Mouse (Mus musculus): ENCODE results near the gene S100a4. TPM values are rescaled to one million over a fixed set of nuclear protein-coding genes. Genes with fewer than 3 reads are reported as not detected.

Gene S100a4
- total RNA-seq, 2 experiments from 2014 or later, result 3.4 to 5.7 TPM

DNA sequence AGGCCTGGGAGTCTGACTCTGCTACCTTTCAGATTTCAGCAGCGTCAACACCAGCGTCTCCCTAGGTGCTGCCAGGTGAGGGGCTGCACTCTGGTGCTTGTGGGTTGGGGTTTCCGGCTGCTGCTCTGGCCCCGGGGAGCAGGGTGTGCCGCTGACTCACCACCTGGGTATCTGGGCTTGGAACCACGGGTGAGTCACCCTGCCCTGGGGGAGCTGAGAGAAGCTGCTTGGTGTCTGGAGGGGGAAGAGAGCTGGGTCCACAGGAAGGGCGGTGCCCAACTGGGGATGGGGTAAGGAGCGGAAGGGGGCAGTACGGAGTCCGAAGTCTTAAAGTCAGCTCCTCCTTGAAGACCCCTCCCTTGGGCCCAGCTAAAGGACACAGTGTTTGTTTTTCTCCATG lies 16.7 kb upstream of the S100a4 start:
- TF ChIP-seq CTCF (conservative IDR thresholded peaks at IDR 0.05), result no peak
- DNase-seq (ENCODE audit: low spot score in 2 of 2), result no peak
- Histone ChIP-seq H3K27ac (peak overlapping the region; percentile 58), H3K4me3 (no peak overlapping the region)

DNA sequence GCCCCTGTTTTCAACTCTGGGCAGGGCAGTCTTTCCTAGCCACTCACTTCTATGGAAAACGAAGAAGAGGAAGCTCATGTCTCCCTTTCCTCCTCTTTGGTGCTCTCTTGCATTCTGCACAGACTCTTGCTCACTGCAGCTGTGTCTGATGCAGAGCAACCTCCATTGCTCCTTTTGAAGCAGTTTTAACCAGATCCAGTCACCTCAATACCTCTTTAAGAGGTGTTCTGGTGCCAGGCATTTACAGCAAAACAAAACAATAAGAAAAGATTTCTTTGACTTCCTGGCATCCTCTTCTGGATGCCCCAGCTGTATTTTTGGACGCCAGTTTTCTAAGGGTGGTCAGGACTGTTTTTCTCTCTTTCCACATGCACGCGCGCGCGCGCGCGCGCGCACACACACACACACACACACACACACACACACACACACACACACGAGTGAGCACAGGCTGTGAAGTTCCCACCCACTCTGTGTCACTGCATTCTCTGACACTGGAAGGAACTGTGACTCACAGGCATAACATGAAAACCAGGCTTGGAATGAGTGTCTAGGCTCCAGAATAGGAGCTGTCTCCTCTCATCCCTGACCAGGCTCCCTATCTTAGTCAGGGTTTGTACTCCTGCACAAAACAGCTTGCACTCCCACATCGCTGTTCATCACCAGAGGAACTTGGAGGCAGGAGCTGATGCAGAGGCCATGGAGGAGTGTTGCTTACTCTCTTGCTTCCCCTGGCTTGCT lies 16.0 kb upstream of the S100a4 start:
- TF ChIP-seq CTCF (conservative IDR thresholded peaks at IDR 0.05), result no peak
- no peak overlapping the region for H3K4me3 ChIP-seq
- peak overlapping the region; percentile 58 for H3K27ac ChIP-seq
- DNase-seq (ENCODE audit: low spot score in 2 of 2), result peak in 1 of 2 experiments; percentile 51

DNA sequence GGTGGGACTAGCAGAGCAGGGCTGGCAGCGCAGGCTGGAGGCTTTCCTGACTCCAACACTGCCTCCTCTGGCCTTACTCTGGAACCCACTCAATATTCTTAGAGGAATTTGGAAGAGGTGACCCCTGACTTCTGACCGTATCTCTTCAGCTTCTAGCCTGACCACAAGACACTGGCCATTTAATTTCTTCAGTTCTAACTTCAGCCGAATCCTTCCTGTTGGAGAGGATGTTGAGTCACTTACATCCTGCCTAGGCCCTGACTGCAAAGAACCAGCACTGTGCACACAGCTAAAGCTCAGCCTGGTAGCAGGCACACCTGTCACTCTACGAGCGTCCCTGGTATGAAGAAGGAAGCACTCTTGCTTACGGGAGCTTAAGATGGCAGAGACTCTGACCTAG lies 14.2 kb upstream of the S100a4 start:
- no peak overlapping the region for H3K4me3 ChIP-seq
- DNase-seq (ENCODE audit: low spot score in 2 of 2), result no peak
- no peak overlapping the region for H3K27ac ChIP-seq
- no peak for TF ChIP-seq CTCF (conservative IDR thresholded peaks at IDR 0.05)

DNA sequence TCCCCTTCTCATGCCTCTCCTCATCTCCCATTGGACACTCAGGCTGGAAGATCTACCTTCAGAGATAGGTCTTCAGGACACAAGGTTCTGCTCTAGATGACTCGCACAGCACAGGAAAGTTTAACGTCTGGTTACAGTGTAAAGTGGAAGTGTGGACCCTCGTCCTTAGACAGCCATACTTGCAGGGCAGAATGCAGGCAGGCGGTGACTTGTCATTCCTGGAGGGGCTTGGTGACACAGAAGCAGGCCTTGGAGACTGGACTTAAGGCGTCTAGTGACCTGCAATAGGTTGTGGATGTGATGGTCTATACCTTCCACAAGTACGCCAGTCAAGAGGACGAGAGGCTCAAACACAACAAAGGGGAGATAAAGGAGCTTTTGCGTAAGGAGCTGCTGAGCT lies 13.6 kb upstream of the S100a4 start, which contains the start of gene S100a2:
S100a2 (plus strand) TSS at position 301 of the 400 bp plus-strand sequence.
- no peak for TF ChIP-seq CTCF (conservative IDR thresholded peaks at IDR 0.05)
- no peak for DNase-seq (ENCODE audit: low spot score in 2 of 2)
- Histone ChIP-seq H3K4me3 (no peak within 1 kb of the TSS), H3K27ac (no peak within 1 kb of the TSS)

DNA sequence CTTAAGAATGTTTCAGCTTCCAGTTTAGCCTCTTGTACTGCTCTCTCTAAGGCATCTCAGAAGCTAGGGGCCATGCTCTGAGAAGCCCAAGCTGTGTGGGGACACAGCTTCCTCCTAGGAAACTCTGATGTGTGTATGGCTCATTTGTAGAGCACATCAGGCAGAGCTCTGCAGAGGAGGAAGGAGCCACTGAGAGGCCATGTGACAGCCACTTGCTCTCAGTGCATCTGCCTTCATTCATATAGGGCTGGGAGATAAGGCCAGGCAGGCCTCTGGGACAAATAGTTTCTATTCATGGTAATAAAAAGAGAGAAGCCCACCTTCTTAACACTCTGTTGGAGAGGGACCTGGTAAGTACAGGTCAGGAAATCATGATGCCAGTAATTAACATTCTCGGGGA lies 9.1 kb upstream of the S100a4 start:
- no peak overlapping the region for H3K4me3 ChIP-seq
- H3K27ac ChIP-seq, result no peak overlapping the region
- DNase-seq (ENCODE audit: low spot score in 2 of 2), result no peak
- TF ChIP-seq CTCF (conservative IDR thresholded peaks at IDR 0.05), result no peak

DNA sequence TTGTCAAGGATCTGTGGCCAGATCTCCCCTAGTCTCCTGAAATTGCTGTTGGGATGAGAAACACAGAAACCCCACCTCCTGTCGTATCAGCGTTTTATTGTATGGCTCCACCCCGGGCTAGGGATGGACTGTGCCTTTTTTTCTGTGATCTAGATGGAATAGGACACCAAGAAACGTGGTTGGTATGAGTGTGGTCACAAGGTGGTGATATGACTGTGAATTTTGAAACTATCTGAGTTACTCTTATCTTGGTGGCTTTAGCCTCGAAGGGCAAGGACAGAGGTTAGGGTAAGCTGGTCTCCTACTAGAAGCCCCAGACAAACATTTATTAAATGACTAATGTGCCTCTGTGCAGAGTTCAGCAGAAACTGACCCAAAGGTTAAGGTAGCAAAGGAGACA lies 8.0 kb upstream of the S100a4 start:
- no peak for TF ChIP-seq CTCF (conservative IDR thresholded peaks at IDR 0.05)
- Histone ChIP-seq H3K27ac (no peak overlapping the region), H3K4me3 (no peak overlapping the region)
- DNase-seq (ENCODE audit: low spot score in 2 of 2), result no peak

DNA sequence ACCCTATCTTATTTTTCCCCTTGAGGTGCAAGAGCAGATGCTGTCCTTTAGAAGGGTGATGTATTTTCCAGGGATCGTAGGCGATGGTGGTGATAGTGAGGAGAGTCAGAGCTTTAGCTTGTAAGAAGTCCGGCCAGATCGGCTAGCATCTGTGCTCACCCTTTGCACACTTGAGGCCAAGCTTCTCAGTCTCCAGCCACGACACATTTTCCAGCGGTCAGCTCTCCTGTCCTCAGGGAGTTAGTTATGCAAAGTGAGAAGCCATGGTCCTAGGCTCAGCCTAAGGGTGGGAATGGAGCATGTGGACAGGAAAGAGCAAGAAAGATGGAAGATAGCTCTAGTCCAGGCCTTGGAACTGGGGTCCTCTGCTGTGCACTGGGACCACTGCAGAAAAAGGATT lies 6.8 kb upstream of the S100a4 start:
- Histone ChIP-seq H3K4me3 (no peak overlapping the region), H3K27ac (no peak overlapping the region)
- no peak for TF ChIP-seq CTCF (conservative IDR thresholded peaks at IDR 0.05)
- no peak for DNase-seq (ENCODE audit: low spot score in 2 of 2)

DNA sequence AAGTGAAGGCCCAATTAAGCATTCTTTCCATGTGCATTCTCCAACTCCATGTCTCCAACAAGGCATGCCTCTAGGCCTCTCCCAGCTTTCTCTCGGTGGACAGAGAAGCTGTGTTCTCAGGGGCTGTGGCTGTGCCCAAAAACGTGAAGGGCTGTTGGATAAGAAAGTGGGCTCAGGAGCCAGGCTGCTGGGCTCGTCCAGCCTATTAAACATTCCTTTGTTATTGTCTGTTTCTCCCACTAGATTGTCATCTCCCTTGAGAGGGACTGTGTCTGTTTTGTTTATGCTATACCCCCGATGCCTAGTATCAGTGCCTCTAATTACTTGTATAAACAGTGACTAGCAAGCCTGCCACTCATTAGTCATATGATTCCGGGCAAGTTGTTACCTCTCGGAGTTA lies 5.8 kb upstream of the S100a4 start:
- DNase-seq (ENCODE audit: low spot score in 2 of 2), result no peak
- no peak for TF ChIP-seq CTCF (conservative IDR thresholded peaks at IDR 0.05)
- Histone ChIP-seq H3K4me3 (no peak overlapping the region), H3K27ac (no peak overlapping the region)

DNA sequence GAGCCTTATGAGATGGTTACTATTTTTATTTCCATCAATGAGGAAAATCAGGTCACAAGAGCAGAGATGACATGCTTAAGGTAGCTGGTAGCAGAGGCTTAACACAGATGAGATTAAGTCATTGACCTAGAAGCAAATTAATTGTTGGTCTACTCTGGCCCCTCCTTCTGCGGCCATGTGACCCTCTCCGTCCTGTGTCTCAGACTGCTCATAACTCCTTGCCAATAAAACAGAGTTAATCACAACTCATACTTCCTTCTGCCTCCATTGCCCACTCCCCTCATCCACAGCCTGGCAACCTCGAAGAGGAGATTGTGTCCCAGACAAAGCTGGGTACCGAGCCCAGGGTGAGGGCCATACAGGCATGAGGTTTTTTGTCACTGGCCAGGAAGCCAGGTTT lies 5.4 kb upstream of the S100a4 start:
- DNase-seq (ENCODE audit: low spot score in 2 of 2), result no peak
- TF ChIP-seq CTCF (conservative IDR thresholded peaks at IDR 0.05), result no peak
- Histone ChIP-seq H3K27ac (no peak overlapping the region), H3K4me3 (no peak overlapping the region)

DNA sequence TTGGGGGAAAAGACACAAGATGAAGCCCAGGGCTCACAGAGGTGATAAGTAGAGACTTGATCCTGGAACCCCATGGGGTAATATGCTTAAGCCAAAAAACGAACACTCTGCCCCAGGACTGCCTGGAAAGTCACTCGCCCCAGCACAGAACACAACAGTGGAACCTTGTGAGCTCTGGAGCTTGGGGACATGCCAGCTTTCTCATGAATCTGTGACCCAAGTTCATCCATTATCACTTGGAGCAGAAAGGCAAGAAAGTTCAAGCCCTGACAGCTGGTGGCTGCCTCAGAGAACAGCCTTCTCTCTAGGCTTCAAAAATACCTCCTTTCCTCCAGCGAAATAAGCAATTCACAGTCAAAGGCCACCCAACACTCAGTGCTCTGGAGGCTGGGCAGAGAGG lies 4.2 kb upstream of the S100a4 start:
- Histone ChIP-seq H3K27ac (no peak overlapping the region), H3K4me3 (no peak overlapping the region)
- no peak for TF ChIP-seq CTCF (conservative IDR thresholded peaks at IDR 0.05)
- DNase-seq (ENCODE audit: low spot score in 2 of 2), result no peak

DNA sequence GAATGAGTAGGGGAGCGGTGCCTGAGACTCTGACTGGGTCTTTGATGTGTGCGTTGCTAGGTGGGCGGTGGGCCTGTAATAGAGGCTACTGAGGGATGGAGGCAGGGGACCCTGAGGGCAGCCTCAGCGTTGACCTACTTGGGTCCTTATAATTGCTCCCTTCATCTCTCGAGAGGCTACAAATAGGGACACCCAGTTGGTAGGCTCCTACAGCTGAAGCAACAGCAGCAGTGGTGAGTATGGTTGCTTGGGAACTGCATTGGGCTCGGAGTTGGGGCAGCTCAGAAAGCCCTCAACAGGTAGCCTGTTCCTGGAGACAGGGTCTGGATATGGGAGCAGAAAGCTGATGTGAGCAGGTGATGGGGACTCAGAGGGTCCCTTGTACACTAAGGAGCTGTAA lies 3.5 kb upstream of the S100a4 start:
- no peak for DNase-seq (ENCODE audit: low spot score in 2 of 2)

DNA sequence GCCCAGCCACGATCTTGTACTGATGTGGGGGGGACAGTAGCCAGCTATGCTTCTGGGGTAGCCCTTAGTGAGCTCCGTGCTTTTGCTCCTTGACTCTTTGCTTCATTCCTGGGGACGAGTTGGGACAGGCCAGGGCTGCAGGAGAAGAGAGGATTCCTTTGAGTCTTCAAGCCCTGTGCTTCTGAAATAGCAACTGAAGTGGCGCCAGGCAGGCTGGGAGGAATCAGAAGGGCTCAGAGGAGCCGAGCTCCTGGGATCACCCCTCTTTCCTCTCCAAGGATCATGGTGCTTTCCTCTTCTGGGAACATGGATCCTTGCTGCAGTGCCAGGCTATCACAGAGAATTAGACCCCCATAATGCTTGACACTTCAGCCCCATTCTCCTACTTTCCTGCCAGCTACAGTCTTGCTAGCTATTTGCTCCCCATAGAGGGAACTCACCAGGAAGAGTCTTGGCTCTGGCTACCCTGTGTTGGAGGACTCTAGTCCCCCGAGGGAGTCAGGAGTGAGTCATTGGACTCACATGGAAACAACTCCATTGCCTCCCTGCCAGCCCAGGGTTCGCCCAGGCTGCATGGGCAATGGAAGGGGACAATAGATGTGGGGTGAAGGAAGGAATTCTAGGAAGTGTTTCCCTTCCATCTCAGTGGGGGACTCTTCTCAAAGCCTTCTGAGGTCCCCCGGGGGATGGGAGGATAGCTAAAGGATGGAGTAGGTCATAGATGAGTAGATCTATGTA lies 2.9 kb upstream of the S100a4 start:
- DNase-seq (ENCODE audit: low spot score in 2 of 2), result no peak

More for the DNA sequence above, 3.5 kb upstream of the S100a4 start:
- no peak for TF ChIP-seq CTCF (conservative IDR thresholded peaks at IDR 0.05)
- Histone ChIP-seq H3K4me3 (no peak overlapping the region), H3K27ac (no peak overlapping the region)

DNA sequence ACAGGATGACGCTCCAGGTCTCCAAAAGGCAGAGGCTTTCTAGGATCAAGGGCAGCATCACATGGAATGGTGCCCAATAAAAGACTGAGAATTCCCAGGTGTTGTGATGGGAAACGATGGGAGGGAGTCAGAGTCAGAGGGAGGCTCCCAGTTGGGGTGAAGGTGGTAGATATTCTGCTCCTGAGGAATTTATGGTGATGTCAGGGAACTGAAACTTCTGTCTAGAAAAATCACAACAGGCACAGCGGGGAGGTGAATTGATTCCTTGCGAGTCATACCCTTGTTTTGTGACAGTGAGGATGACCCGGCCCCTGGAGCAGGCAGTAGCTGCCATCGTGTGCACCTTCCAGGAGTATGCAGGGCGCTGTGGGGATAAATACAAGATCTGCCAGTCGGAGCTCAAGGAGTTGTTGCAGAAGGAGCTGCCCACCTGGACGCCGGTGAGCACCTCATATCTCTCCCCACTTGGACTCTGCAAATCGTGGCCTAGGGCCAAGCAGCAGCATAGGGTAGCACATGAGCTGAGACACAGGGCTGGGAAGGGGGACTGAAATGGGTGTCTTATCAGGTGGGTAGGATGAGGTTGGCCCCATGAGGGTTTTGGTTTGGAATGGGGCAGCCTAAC lies 2.0 kb upstream of the S100a4 start, which contains the start of gene Gm42674:
Gm42674 (plus strand) TSS at position 419 of the 625 bp plus-strand sequence.
- TF ChIP-seq CTCF (conservative IDR thresholded peaks at IDR 0.05), result no peak
- no peak for DNase-seq (ENCODE audit: low spot score in 2 of 2)
- Histone ChIP-seq H3K27ac (no peak within 1 kb of the TSS), H3K4me3 (no peak within 1 kb of the TSS)

More for the DNA sequence above, 2.9 kb upstream of the S100a4 start:
- no peak for TF ChIP-seq CTCF (conservative IDR thresholded peaks at IDR 0.05)
- H3K27ac ChIP-seq, result no peak overlapping the region
- H3K4me3 ChIP-seq, result no peak overlapping the region

Data from layer of hippocampus, adult 2 months (tissue).